Mouse (Mus musculus) c-Kit-positive CD71-negative TER-119-negative erythroid progenitor cells, embryonic 14.5 days (primary cell): ENCODE results near the gene Gpld1.
"Not testable (repeated sequence)": the region's sequence is repeated elsewhere in the genome, so short reads cannot be mapped to it uniquely, and the experiment has no call there.

Experiments used
- DNase-seq: peaks from one replicate; pipeline ENCODE4 v3.0.0-alpha.2; 2013; ENCODE audit warnings: low read depth

Gpld1 gene

GRCm38 (mm10) chr13:24947158-24947557, 4.2 kb downstream of the Gpld1 start:
- DNase-seq, result no peak

GRCm38 (mm10) chr13:24948870-24949269, 5.9 kb downstream of the Gpld1 start:
- DNase-seq, result no peak

DNA sequence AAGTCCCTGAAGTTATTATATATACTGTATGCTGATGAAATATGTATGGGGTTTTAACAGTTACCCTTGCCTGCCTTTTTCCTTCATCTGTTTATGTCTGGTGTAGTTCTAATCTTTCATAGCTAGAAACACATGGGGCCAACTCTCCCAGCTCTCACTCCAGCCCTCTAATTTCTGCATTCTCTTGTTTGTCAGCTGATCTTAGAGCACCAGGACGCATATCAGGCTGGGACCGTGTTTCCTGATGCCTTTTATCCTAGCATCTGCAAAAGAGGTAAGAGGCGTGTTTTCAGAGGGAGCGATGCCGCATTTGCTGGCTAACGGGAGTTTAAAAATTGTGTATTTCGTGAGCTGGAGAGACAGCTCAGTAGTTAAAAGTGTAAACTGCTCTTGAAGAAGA, 9.7 kb downstream of the Gpld1 start:
- DNase-seq, result no peak

DNA sequence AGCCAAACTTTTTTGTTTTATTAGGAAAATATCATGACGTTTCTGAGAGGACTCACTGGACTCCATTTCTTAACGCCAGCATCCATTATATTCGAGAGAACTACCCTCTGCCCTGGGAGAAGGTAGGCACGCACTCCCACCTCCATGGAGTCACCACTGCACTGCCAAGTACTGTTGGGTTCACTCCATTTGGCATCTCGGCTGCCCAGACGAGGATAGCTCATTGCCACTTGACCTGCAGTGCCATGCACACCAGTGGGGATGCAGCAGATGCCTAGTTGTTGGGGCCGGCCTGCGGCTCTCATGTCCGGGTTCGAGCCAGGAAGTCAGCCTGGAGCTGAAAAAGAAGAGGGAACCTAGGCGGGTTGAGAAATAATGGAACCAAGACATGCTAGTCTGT, 12.1 kb downstream of the Gpld1 start:
- DNase-seq, result no peak

DNA sequence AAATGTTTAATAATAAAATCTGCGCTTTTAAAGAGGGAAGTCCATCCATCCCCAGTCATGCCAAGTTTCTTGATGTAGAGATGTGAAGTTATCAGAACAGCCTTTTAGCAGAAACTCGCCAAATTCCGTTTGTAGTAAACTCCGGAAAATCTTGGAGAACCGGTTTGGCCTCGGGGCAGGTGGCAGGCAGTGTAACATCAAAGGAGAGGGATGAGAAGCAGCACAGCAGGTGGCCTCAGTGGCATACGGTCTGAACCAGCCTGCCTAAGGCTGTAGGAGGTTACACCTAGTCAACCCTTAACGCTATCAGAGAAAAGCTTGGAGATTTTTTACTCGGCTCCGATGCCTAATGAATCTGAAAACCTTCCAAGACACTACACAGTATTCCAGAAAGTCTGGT, 12.5 kb downstream of the Gpld1 start:
- no peak for DNase-seq

DNA sequence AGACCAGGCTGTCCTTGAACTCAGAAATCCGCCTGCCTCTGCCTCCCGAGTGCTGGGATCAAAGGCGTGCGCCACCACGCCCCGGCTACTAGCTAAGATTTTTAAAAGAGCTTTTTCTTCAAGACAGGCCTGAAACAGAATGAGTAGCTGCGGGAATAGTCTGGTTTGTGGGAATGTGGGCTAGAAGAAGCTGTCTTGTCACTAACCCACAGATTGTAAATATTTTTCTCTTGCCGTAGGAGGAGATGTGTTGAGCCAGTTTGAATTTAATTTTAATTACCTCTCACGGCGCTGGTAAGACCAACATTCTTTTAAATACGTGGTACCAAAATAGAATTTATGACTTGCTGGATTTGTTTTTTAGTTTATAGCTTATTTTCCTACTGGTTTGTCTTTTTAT, 15.7 kb downstream of the Gpld1 start:
- DNase-seq, result no peak

- DNase-seq, result no peak
These were observed 17.1 kb downstream of the Gpld1 start for GRCm38 (mm10) chr13:24960084-24960483.

DNA sequence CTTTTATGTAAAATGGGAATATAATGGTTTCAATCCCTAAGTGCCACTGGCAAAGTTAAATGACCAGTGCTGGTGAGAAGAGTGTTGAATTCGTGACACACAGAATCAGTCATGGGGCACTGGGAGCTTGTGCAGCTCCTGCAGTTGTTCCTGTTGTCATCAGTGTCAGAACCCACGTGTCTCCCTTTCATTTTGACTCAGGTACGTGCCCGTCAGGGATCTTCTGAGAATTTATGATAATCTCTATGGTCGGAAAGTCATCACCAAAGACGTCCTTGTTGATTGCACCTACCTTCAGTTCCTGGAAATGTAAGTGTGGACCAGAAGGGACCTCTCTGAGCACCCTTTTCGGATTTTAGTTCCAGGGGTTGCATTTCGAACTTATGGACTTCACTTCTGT, 19.2 kb downstream of the Gpld1 start:
- no peak for DNase-seq

DNA sequence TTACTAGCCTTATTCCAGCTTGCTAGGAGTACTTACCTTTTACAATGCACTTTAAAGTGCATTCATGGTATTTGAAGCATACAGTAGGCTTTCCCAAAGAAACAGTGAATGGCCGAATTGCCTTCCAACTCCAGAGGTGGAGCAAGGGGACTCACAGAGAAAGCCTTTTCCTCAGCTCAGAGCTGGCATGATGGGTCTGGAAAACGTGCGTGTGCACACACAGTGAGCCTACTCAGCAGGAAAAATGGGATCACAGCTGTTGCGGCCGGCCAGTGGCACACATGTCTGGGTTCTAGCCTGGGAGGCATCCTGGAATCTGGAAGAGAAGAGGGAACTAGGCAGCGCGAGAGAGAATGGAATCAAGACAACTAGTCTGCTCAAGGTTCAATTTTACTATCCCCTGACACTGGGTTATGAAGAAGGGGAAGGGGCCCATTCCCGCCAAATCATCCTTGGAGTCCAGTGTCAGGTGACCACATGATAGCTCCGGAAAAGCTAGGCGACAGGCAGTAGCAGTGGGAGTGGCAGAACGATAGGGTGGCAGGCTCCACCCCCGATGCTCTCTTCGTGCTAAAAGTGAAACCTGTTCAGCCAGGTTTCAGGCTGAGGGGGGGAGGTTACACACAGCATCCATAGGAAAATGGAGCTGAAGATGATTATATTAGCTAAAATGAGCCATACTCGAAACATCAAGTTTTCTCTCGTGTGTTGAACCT, 22.3 kb downstream of the Gpld1 start:
- DNase-seq, result no peak

DNA sequence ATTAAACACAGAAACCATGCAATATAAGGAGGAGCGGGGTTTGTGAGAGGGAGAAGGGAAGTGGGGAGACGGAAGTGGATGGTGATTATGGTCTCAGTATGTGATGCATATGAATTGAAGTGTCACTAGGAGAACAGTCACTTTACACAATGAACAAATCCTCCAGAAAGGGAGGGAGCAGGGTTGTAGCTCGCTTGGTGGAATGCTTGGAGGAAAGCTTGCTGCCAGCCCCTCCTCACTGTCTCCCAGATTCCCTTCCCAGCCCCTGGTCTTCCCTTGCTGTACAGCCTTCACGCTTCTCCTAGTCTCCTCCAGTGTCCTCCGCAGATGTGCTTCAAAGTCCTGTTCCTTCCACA, 22.9 kb downstream of the Gpld1 start:
- no peak for DNase-seq

GRCm38 (mm10) chr13:24971776-24972175, 28.8 kb downstream of the Gpld1 start:
- DNase-seq, result not testable (repeated sequence)

- DNase-seq, result no peak
These were observed 33.4 kb downstream of the Gpld1 start for GRCm38 (mm10) chr13:24976384-24976783.

DNA sequence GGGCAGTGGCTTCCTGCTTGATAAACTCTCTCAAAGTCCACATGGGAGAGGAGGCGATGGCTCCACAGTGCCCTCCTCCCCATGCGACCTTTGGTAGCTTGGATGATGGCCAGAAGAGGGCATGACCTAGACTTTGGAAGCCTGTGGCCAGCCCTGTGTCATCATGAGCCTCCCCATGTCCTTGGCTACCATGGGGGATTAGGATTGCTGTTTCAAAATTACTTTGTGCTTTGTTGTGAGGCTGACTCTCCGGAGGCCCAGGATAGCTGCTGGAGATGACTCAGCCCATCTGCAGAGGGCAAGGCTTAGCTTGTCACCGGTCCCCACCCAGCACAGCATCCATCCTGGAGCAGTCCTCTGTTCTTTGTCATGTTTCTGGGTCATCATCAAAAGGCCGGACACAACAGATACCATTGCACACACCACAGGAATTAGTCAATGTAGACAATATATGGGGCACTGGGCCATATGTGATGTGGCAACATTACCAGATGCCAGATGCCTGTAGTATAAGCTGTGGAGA, 34.9 kb downstream of the Gpld1 start:
- DNase-seq, result no peak

DNA sequence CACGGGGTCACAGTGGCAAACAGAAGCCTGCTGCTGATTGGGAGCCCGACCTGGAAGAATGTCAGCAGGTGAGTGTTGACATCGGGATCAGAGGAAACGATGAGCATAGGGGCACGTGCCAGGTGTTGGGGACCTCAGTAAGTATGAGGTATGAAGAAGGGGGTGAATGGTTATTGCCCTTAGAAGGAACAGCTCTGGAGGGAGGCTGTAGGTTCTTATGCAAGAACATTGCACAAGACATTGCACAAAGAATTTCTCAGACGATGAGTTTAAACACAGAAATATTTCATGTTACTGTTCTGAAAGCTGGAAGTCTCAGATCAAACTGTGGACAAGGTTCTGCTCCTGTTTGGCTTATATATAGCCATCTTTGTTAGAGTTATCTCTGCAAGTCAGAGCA, 38.1 kb downstream of the Gpld1 start:
- no peak for DNase-seq

- no peak for DNase-seq
These were observed 42.5 kb downstream of the Gpld1 start for GRCm38 (mm10) chr13:24985435-24985834.

GRCm38 (mm10) chr13:24988391-24988790, 45.4 kb downstream of the Gpld1 start:
- DNase-seq, result no peak

GRCm38 (mm10) chr13:24989006-24989405, 46.1 kb downstream of the Gpld1 start:
- no peak for DNase-seq

GRCm38 (mm10) chr13:24993160-24993559, 50.2 kb downstream of the Gpld1 start:
- no peak for DNase-seq

- no peak for DNase-seq
These were observed 56.6 kb downstream of the Gpld1 start for GRCm38 (mm10) chr13:24999538-24999937.

DNA sequence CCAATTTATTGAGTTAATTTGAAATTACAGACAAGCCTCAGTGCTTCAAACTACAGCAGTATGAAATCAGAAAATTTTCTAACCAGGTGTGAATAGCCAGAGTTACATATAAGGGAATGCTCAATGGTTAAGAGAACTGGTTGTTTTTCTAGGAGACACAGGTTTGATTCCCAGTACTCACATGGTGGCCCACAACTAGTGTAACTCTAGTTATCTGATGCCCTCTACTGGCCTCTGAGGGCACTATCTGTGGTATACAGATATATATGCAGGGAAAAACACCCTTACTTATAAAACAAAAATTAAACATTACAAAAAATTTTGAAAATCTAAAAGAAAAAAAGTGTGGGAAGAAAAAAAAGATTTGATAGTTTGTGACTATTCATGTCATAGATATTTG, 60.0 kb downstream of the Gpld1 start:
- DNase-seq, result no peak

GRCm38 (mm10) chr13:25007115-25007514, 64.2 kb downstream of the Gpld1 start:
- no peak for DNase-seq

GRCm38 (mm10) chr13:25018316-25018715, 75.4 kb downstream of the Gpld1 start:
- DNase-seq, result no peak

DNA sequence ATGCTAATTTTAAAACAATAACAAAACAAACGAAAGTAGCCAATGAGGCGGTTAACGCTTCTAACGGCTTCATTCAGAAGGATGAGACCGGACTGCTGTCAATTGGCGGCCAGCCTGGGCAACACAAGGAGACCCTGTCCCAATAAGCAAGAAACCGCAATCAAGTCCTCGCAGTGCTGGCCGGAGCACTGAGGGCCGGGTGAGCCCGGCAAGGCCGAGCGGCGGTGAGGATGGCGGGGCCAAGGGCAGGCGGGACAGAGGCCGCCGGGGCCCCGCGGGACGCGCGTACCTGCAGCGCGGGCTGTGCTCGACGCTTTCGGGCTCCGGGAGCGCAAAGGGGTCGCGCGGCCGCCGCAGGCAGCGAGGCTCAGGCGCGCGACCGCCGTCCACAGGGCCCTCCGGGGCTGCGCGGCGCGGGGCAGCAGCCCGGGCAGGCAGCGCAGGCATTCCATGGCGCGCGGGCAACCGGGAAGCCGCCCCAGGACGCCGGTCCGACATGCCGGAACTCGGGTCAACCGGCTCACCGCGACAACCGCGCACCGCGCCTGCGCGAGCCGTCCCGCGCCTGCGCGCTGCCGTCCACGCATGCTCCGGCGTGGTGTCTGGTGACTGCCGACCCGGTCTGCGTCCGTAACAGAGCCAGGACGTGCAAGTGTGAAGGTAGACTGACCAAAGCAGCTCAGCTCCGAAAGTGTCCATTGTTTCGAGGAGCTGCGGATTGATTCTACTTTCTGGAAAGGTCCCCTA, 77.0 kb downstream of the Gpld1 start, which contains the start of gene Mrs2:
Gene Mrs2 (minus strand): TSS at position 587 of the 747 bp plus-strand sequence.
- DNase-seq, result peak; percentile 67

DNA sequence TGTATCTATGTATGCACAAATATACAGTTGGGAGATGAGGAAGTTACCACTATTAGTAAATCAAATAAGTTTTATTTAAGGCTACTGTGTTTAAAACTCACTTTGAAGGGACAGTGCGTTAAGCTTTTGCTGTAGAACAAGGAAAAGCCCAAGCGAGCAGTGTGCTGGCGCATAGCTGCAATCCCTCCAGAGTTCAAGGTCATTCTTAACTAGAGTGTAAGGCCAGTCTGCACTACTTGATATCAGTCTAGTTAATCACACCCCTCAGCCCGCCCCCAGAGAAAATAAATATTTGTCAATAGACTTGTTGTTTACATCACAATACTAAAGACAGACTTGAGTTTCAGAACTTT, 77.6 kb downstream of the Gpld1 start:
- no peak for DNase-seq
